Mouse (Mus musculus): Measurements from ENCODE around the gene Ptn.
"Not testable (repeated sequence)": the region's sequence is repeated elsewhere in the genome, so short reads cannot be mapped to it uniquely, and the experiment has no call there.

DNA sequence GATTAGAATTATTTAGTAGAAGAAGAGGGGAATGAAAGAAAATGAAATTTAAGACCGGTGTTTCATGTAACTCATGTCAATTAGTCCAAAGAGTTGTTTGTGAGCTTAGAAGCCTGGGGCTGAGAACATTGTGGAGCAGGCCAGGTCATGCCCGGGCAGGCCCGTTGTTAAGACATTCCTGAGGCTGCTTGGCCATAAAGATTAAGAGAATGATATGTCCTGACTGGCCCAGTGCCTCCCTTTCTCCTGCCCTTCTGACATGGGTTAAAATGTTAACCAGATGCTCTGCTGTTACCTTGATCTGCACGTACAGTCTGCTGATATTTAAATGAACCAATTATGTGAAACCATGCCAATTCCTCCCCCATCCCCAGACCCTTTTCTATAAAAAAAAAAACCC, 74.4 kb downstream of the Ptn start:
- TF ChIP-seq CTCF (IDR thresholded peaks at IDR 0.05; ENCODE audit: extremely low read depth, insufficient read depth, insufficient read length, insufficient replicate concordance); POLR2A (IDR thresholded peaks at IDR 0.05; ENCODE audit: low read depth, low read length): not testable (repeated sequence)

Measured in spleen, adult 2 months (tissue).